Mouse (Mus musculus): Measurements from ENCODE around the gene Coa6.
"Not testable (repeated sequence)": the region's sequence is repeated elsewhere in the genome, so short reads cannot be mapped to it uniquely, and the experiment has no call there.

Gene Coa6

GRCm38 (mm10) chr8:126422174-126422919 lies at the start of gene Coa6:
Coa6 (plus strand) TSS chr8:126422515.
- peak; percentile 96 to 98 for DNase-seq (ENCODE audit: low spot score in 2 of 2)

DNA sequence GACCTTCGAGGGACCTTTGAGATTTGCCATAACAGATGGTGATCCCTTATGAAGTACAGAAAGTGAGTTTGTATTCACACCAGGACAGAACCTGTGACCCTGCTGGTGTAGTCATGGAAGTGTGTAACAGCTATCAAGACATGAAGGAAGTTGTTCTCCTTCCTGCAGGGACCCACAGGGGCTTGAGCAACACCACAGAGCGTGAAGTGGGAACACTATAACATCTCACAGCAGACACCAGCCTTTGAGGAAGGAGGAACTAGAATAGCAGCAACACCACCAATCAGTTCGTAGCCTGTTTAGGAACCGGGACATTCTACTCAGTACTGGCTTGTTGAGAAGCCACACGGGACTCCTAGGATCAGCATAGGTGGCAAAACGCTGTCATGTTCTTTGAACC lies 42.7 kb upstream of the Coa6 start:
- DNase-seq (ENCODE audit: low spot score in 2 of 2) = no peak

DNA sequence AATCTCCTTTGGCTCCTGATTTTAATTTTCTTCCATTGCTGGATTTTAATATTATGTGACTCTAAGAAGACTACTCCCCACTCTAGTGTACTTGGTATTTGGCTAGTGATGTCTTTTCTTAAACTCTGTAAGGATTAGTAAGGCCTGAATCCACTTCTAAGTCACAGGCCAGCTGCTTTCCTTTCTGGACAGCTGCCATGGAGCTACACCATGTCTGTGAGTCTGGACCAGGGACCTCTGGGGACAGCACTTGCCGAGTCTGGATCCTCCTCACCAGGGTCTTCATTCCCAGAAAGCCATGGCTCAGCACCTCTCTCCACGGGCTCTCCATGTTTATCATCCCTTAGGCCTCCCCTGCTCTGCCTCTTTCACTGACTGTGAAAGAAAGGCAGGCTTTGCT lies 42.2 kb upstream of the Coa6 start:
- no peak for DNase-seq (ENCODE audit: low spot score in 2 of 2)

DNA sequence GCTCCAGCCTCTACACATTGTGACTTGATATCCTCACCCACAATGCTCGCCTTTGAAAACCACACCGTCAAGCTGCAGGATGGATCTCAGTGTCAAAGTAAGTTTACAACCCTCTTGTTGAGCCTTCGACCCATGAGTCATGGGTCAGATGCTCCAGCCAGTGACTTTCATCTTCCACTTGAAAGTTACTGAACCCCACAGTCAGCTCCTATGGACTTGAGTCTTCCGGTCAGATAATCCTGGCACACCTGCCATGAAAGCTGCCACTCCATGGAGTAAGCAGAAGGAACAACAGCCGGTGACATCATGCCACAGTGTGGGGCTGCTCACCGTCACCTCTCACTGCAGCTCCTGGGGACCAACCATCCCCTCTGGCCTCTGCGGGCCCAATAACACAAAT lies 41.0 kb upstream of the Coa6 start:
- DNase-seq (ENCODE audit: low spot score in 2 of 2) = no peak

DNA sequence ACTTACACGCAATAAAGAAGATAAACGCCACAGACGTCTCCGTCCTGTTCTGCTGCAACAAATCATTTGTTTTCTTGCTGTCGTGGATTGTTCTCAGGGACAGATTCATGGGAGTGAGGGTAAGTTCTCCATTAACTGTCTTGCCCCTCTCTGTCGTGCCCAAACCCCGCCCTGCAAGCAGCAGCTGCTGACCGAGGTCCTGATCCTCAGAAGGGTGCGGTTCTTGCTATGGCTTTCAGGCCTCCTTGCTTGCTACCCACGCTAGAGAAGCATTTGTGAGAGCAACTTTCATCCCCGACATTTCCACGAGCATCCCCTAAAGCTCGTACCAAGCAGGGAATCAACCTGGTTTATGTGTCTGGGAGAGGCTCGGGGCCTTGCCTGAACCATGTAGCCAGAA lies 40.1 kb upstream of the Coa6 start:
- DNase-seq (ENCODE audit: low spot score in 2 of 2) = no peak

DNA sequence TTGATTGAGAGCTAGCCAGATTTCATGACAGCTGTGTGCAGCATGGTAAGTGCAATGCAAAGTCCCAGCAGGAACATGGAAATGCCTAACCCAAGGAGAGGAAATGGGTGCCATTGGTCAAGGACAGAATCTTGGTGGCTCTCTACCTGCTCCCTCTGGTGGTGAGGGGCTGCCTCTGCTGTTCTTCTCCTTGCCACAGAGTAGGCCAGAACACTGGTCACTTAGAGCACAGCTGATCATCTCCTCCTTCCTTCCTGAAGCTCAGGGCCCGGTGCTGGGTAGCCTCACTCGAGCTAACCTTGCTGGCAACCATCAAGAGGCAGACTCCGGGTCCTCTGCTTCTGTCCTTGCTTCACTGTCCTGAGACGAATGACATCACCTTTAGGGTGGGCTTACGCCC lies 39.6 kb upstream of the Coa6 start:
- DNase-seq (ENCODE audit: low spot score in 2 of 2) = no peak

- no peak for DNase-seq (ENCODE audit: low spot score in 2 of 2)
These were observed 34.7 kb upstream of the Coa6 start for GRCm38 (mm10) chr8:126387566-126387965.

DNA sequence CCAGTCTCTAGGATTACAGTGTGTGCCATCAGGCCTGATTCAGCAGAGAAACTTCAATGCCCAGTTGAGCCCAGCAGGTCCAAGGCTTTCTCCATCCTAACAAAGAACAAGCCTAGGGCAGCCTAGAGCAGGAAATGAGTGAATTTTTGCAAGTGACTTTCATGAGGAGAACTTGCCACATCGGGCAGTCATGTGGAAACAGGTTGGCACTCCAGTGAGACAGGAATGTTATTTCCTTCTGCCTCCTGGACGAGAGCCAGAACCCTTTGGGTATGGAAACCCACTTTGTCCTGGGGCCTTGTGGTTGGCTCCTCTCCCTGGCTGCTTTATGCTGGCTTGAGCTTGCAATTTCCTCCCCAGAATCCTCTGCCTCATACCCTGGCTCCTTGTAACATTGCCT lies 30.8 kb upstream of the Coa6 start:
- DNase-seq (ENCODE audit: low spot score in 2 of 2) = no peak

DNA sequence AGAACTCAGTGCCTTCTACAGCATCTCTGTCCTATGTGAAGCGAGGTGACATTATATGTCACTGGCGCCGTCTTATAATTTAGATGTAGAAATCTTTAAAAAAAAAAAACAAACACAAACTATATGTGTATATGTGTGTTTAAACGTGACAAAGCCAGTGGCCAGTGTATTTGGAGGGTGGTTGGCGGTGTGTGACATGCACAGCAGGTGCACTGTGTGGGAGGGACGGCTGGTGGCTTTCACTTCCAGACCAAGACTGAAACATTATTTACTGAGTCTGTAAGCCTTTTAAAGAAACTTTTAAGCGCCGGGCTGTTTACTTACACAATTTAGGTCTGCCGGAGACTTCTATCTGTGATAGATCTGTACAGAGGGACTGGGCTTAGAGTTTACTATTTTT lies 26.9 kb upstream of the Coa6 start:
- no peak for DNase-seq (ENCODE audit: low spot score in 2 of 2)

DNA sequence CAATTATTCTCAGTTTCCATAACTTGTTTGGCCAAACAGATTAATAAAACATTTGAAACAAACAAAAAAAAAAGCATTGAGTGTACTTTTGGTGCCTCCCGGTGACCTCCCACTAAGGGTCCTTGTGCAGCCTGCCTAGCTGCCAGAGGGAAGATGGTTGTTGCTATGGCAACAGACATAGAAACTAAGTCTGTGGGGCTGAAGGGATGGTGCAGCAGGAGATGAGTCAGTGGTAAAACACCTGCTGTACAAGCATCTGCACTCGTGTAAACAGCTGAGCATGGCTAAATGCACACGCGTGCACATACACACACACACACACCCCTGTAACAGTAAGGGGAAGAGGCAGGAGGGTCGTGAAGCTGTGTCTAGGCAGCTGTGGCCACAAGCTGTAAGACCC lies 26.4 kb upstream of the Coa6 start:
- DNase-seq (ENCODE audit: low spot score in 2 of 2) = no peak

- no peak for DNase-seq (ENCODE audit: low spot score in 2 of 2)
These were observed 24.0 kb upstream of the Coa6 start for GRCm38 (mm10) chr8:126398349-126398748.

- not testable (repeated sequence) for DNase-seq (ENCODE audit: low spot score in 2 of 2)
These were observed 17.8 kb upstream of the Coa6 start for GRCm38 (mm10) chr8:126404550-126404949.

GRCm38 (mm10) chr8:126405030-126405429 lies 17.3 kb upstream of the Coa6 start:
- DNase-seq (ENCODE audit: low spot score in 2 of 2) = no peak

DNA sequence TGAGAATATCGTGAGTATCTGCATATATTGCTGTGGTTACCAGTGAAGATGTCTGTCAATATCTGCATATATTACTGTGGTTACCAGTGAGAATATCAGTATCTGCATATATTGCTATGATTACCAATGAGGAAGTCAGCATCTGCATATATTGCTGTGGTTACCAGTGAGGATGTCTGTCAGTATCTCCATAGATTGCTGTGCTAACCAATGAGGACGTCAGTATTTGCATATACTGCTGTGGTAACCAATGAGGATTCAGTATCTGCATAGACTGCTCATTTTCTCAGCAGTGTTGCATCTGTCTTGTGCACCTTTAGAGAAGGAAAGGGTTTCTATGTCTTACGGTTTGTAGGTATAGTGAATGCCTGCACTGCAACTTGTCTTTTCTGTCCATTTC lies 1.5 kb upstream of the Coa6 start:
- DNase-seq (ENCODE audit: low spot score in 2 of 2) = no peak

DNA sequence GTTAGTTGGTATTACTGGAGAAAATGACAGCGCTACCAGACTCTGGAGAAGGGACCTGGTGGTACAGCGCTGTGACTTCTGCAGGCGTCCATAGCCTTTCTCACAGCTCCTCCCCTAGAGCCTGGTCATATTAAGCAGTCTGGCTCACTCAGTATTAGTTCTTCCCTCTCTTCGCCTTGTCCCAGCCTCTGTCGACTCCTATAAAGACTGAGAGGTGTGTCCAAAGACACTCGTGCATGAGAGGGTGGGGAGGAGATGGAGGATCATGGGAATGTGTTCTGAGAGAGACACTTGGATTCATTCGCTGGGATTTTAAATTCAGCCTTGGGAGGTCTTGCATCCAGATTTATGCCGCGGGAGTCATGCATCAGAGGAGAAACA lies 595 bp downstream of the Coa6 start:
- peak in 1 of 2 experiments; percentile 18 for DNase-seq (ENCODE audit: low spot score in 2 of 2)

- no peak for DNase-seq (ENCODE audit: low spot score in 2 of 2)
These were observed 1.8 kb downstream of the Coa6 start for GRCm38 (mm10) chr8:126424163-126424562.

- DNase-seq (ENCODE audit: low spot score in 2 of 2) = no peak
These were observed 2.6 kb downstream of the Coa6 start for GRCm38 (mm10) chr8:126424946-126425345.

DNA sequence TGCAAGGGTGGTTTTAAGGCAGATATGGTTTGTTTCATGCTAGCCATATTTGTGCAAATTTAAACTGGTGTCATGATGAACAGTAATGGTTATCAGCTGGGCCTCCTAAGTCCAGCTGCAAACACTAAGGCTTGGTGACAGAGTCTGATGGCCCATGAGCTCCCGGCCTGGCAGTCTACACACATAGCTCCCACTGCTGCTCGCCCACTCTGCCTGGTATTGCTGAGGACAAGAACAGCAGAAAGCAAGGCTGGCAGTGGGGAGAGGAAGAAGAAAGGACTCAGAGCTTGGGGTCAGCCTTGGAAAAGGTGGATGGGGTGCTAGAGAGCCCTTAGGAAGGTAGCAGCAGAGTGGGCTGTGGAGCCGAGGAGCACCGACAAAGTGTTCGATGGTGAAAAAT lies 7.3 kb downstream of the Coa6 start:
- no peak for DNase-seq (ENCODE audit: low spot score in 2 of 2)

- no peak for DNase-seq (ENCODE audit: low spot score in 2 of 2)
These were observed 11.5 kb downstream of the Coa6 start for GRCm38 (mm10) chr8:126433827-126434226.

DNA sequence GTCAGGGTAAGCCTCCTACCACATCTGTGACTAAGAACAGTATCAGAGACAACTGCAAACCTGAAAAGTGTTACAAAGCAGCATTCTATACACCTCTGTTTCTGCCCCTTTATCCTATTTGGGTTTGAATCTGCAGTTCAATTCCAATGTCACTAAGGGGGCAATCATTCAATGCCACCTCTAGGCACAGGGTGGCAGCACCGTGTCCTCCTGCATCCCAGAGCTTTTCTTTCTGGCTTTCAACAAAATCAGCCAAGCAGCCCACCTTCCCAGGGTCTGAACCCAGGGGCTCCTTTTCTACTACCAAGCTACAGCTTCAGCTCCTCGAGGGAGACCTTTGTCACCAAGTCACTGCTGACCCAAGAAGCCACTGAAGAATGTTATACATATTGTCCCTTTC lies 16.6 kb downstream of the Coa6 start:
- DNase-seq (ENCODE audit: low spot score in 2 of 2) = no peak

GRCm38 (mm10) chr8:126451158-126451557 lies 28.8 kb downstream of the Coa6 start:
- DNase-seq (ENCODE audit: low spot score in 2 of 2) = no peak

- no peak for DNase-seq (ENCODE audit: low spot score in 2 of 2)
These were observed 33.1 kb downstream of the Coa6 start for GRCm38 (mm10) chr8:126455383-126455782.

- no peak for DNase-seq (ENCODE audit: low spot score in 2 of 2)
These were observed 38.0 kb downstream of the Coa6 start for GRCm38 (mm10) chr8:126460274-126460673.

GRCm38 (mm10) chr8:126461735-126462134 lies 39.4 kb downstream of the Coa6 start:
- no peak for DNase-seq (ENCODE audit: low spot score in 2 of 2)

Data from urinary bladder, postnatal 4 days (tissue).